Mouse (Mus musculus) cerebellum, adult 2 months (tissue): ENCODE data around the gene Npas3. TPM values are rescaled to one million over a fixed set of nuclear protein-coding genes. Genes with fewer than 3 reads are reported as not detected.

Experiments used
- DNase-seq, 2 experiments: peaks; one replicate each; pipeline ENCODE4 v3.0.0; 2021
- H3K27ac ChIP-seq: fragments of 200-500 bp; 2 replicates; pipeline ENCODE4 v1.5.1; 2012; ENCODE audit warnings: low read length, control low read depth, inconsistent platforms; ENCODE audit not compliant: insufficient read depth
- H3K27me3 ChIP-seq: fragments of 200-500 bp; 2 replicates; pipeline ENCODE4 v1.6.1; 2012; ENCODE audit warnings: inconsistent platforms, mild to moderate bottlenecking, low read length, moderate library complexity; ENCODE audit not compliant: control insufficient read depth, insufficient read depth
- H3K4me1 ChIP-seq: fragments of 200-500 bp; 2 replicates; pipeline ENCODE4 v1.6.1; 2011; ENCODE audit warnings: low read length; ENCODE audit not compliant: control insufficient read depth, insufficient read depth
- H3K4me3 ChIP-seq: fragments of 200-500 bp; replicated peaks from 2 replicates; pipeline ENCODE3; 2011; ENCODE audit warnings: mild to moderate bottlenecking, low read depth, low read length, control low read depth; ENCODE audit not compliant: insufficient read depth
- CTCF ChIP-seq: fragments of 200-500 bp; IDR thresholded peaks from 2 replicates; pipeline ENCODE4 v1.5.1; 2011; ENCODE audit warnings: low read depth, mild to moderate bottlenecking, control low read depth, low read length, moderate library complexity, borderline replicate concordance; ENCODE audit not compliant: insufficient read depth
- POLR2A ChIP-seq: fragments of 200-500 bp; IDR thresholded peaks from 2 replicates; pipeline ENCODE4 v1.6.1; 2011; ENCODE audit warnings: low read length, control low read depth, borderline replicate concordance; ENCODE audit not compliant: insufficient read depth
- WGBS: fragments of 180-500 bp; shearing (Covaris S2); methylation state at CpG from one replicate; pipeline ENCODE4 v1.1.7; 2018; 5-methylcytosine and 5-hydroxymethylcytosine counted together
- polyA plus RNA-seq: library from polyadenylated mRNA; depleted of rRNA; stranded (reverse); fragments of >200 nt; gene quantifications from 2 replicates; pipeline ENCODE4 v1.2.3, GENCODE M21; 2012

Gene Npas3
- polyA plus RNA-seq, 1 experiment, result 13.3 TPM

GRCm38 (mm10) chr12:53962004-53962403 is 713.5 kb downstream of the Npas3 start:
- TF ChIP-seq CTCF, result no peak
- DNase-seq, result no peak
- no peaks in the 10 kb centered on the region for H3K27me3 ChIP-seq
- 56% methylated on average over 7 of the region's 7 CpGs for WGBS
- no peaks in the 10 kb centered on the region for H3K4me1 ChIP-seq
- H3K27ac ChIP-seq, result no peak overlapping the region
- H3K4me3 ChIP-seq, result no peak overlapping the region

DNA sequence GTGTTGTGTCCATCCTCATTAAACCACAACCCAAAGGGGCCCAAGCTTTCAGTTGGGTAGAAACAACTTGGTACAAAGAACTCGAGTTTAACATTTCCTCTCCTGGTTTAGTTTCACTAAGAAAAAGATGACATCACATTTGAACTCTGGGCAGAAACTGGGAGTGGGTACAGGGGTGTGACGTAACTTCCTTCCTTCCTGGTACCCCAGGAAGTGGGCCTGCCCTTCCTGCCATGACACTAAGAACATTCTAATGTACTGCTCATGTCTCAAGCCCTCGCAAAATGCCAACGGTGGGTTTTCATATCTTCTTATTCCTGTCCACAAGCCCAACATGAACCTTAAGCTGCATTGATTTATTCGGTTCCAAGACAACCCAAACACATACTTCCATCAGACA is 715.1 kb downstream of the Npas3 start:
- H3K27ac ChIP-seq, result no peak overlapping the region

GRCm38 (mm10) chr12:53969378-53970174 is 721.1 kb downstream of the Npas3 start:
- no peaks in the 10 kb centered on the region for H3K4me1 ChIP-seq
- 90% methylated on average over 10 of the region's 10 CpGs for WGBS
- no peak for DNase-seq
- H3K4me3 ChIP-seq, result no peak overlapping the region
- H3K27ac ChIP-seq, result no peak overlapping the region
- TF ChIP-seq CTCF (no peak), POLR2A (no peak)
- no peaks in the 10 kb centered on the region for H3K27me3 ChIP-seq

More for the DNA sequence above, 715.1 kb downstream of the Npas3 start:
- TF ChIP-seq CTCF, result no peak
- no peak for TF ChIP-seq POLR2A
- DNase-seq, result no peak
- Histone ChIP-seq H3K4me1 (no peaks in the 10 kb centered on the region), H3K27me3 (no peaks in the 10 kb centered on the region), H3K4me3 (no peak overlapping the region)
- WGBS, result 85% methylated on average over 5 of the region's 5 CpGs

DNA sequence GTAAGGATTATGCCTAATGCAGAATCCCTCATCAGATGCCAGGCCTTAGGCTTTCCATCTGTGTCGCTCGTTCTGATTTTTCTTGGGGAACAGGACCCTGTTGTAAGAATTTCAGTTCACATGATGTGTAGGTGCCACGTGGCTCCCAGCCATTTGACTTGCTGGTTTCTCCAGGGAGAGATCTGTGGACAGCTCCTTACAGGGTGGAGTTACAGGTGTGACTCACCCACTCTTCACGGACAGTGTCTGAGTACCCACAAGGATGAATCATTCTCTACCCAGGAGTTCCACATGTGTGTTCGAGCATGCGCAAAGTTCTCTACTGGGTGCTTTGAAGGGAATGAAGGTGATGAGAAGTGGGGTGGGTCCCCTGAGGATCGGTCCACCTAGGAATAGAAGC is 722.2 kb downstream of the Npas3 start:
- no peak for DNase-seq
- Histone ChIP-seq H3K4me3 (no peak overlapping the region), H3K4me1 (no peaks in the 10 kb centered on the region), H3K27ac (no peak overlapping the region), H3K27me3 (no peaks in the 10 kb centered on the region)
- 82% methylated on average over 7 of the region's 7 CpGs for WGBS
- TF ChIP-seq POLR2A (no peak), CTCF (no peak)

DNA sequence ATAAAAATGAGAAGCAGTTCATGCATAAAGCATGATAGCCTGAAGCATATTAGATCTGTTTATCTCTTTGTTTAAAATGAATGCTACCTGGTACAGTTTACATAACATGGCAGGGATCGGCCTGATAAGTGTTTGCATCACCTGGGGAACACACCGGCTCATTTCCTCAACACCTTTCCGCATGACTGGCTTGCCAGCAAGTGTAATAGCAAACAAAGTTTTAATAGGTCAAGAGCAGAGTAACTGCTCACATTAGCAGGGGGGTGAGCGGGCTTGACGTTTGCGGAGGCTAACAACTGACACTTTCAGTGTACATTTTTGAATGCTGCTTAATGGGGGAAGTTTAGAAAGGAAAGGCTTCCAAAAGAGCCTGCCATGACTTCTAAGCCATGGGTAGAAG is 724.9 kb downstream of the Npas3 start:
- Histone ChIP-seq H3K4me1 (no peaks in the 10 kb centered on the region), H3K27ac (no peak overlapping the region), H3K27me3 (no peaks in the 10 kb centered on the region), H3K4me3 (no peak overlapping the region)
- 69% methylated on average over 6 of the region's 6 CpGs for WGBS
- no peak for DNase-seq
- no peak for TF ChIP-seq CTCF
- no peak for TF ChIP-seq POLR2A

- no peaks in the 10 kb centered on the region for H3K4me1 ChIP-seq
- TF ChIP-seq CTCF (no peak), POLR2A (no peak)
- no peaks in the 10 kb centered on the region for H3K27me3 ChIP-seq
- 66% methylated on average over 9 of the region's 9 CpGs for WGBS
- H3K4me3 ChIP-seq, result no peak overlapping the region
- DNase-seq, result peak; percentile 23 to 51
- H3K27ac ChIP-seq, result no peak overlapping the region
Measured at GRCm38 (mm10) chr12:53981575-53982507, 733.4 kb downstream of the Npas3 start.

- no peaks in the 10 kb centered on the region for H3K27me3 ChIP-seq
- H3K4me3 ChIP-seq, result no peak overlapping the region
- TF ChIP-seq CTCF (no peak), POLR2A (no peak)
- no peaks in the 10 kb centered on the region for H3K4me1 ChIP-seq
- WGBS, result 75% methylated on average over 7 of the region's 7 CpGs
- DNase-seq, result no peak
- no peak overlapping the region for H3K27ac ChIP-seq
Measured at GRCm38 (mm10) chr12:53983946-53984345, 735.5 kb downstream of the Npas3 start.
